Mouse (Mus musculus) small intestine, adult 2 months (tissue): ENCODE data around the gene Flrt1. TPM values are rescaled to one million over a fixed set of nuclear protein-coding genes. Genes with fewer than 3 reads are reported as not detected.

Source experiments
- H3K27ac ChIP-seq: fragments of 200-500 bp; 2 replicates; pipeline ENCODE4 v1.5.1; 2012; ENCODE audit warnings: low read depth, low read length, control low read depth, inconsistent platforms; ENCODE audit not compliant: insufficient read depth
- H3K27me3 ChIP-seq: fragments of 200-500 bp; 2 replicates; pipeline ENCODE4 v1.6.1; 2012; ENCODE audit warnings: mild to moderate bottlenecking, moderate library complexity, low read length, inconsistent platforms; ENCODE audit not compliant: control insufficient read depth, insufficient read depth
- H3K36me3 ChIP-seq: fragments of 200-500 bp; 2 replicates; pipeline ENCODE4 v1.6.1; 2012; ENCODE audit warnings: mild to moderate bottlenecking, low read length, control low read depth, inconsistent platforms; ENCODE audit not compliant: control insufficient read depth, insufficient read depth
- H3K4me1 ChIP-seq: fragments of 200-500 bp; 2 replicates; pipeline ENCODE4 v1.6.1; 2012; ENCODE audit warnings: low read length, inconsistent platforms, mixed read lengths; ENCODE audit not compliant: control insufficient read depth, insufficient read depth, insufficient read length
- H3K4me3 ChIP-seq: fragments of 200-500 bp; 2 replicates; pipeline ENCODE4 v1.5.1; 2012; ENCODE audit warnings: low read depth, mild to moderate bottlenecking, control low read depth, inconsistent platforms, low read length, moderate library complexity
- CTCF ChIP-seq: fragments of 200-500 bp; IDR thresholded peaks from 2 replicates; pipeline ENCODE4 v1.5.1; 2012; ENCODE audit warnings: low read depth, mild to moderate bottlenecking, control low read depth, inconsistent platforms, low read length, moderate library complexity, mixed read lengths; ENCODE audit not compliant: insufficient replicate concordance, insufficient read length; ENCODE audit errors: extremely low read depth
- POLR2A ChIP-seq: fragments of 200-500 bp; IDR thresholded peaks from 2 replicates; pipeline ENCODE4 v1.6.1; 2012; ENCODE audit warnings: low read depth, mild to moderate bottlenecking, control low read depth, inconsistent platforms, low read length, moderate library complexity
- WGBS: fragments of 180-500 bp; shearing (Covaris S2); methylation state at CpG from one replicate; pipeline ENCODE4 v1.1.7; 2018; 5-methylcytosine and 5-hydroxymethylcytosine counted together
- polyA plus RNA-seq: library from polyadenylated mRNA; depleted of rRNA; stranded (reverse); fragments of >200 nt; gene quantifications from 2 replicates; pipeline ENCODE4 v1.2.3, GENCODE M21; 2012

Flrt1 gene
- polyA plus RNA-seq, 1 experiment, result 0.06 TPM

- no peaks in the 10 kb centered on the region for H3K36me3 ChIP-seq
- H3K27ac ChIP-seq, result no peak overlapping the region
- H3K4me1 ChIP-seq, result peaks cover 10% of the 10 kb centered on the region
- TF ChIP-seq CTCF (no peak), POLR2A (no peak)
- H3K4me3 ChIP-seq, result no peak overlapping the region
- H3K27me3 ChIP-seq, result no peaks in the 10 kb centered on the region
- WGBS, result 71% methylated on average over 20 of the region's 20 CpGs
Measured at GRCm38 (mm10) chr19:7067344-7068050, 38.0 kb downstream of the Flrt1 start.

- H3K4me1 ChIP-seq, result peaks cover 10% of the 10 kb centered on the region
- TF ChIP-seq POLR2A, result no peak
- no peak for TF ChIP-seq CTCF
- no peaks in the 10 kb centered on the region for H3K27me3 ChIP-seq
- 31% methylated on average over 8 of the region's 8 CpGs for WGBS
- H3K27ac ChIP-seq, result no peak overlapping the region
- no peaks in the 10 kb centered on the region for H3K36me3 ChIP-seq
- H3K4me3 ChIP-seq, result no peak overlapping the region
Measured at GRCm38 (mm10) chr19:7066828-7067342, 38.6 kb downstream of the Flrt1 start.

GRCm38 (mm10) chr19:7066034-7066827, 39.3 kb downstream of the Flrt1 start:
- WGBS, result 37% methylated on average over 15 of the region's 15 CpGs
- TF ChIP-seq CTCF (no peak), POLR2A (no peak)

DNA sequence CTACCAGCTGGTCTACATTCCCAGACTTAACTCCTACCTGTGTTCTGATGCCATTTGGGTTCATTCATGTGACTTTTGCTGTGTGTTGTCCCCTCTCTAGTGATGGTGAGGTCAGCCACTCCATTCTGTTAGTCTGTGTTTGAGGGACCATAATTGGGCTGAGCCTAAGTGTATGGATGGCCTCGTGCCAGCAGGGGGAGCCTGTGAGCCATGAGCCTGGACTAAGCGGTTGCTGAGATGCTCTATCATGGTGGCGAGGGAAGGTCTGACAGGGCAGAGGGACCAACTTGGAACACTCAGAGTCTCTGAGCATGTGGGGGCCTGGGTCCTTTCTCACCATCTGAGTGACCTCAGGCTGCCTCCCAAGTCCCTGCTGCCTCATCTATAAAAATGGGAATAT, 41.0 kb downstream of the Flrt1 start:
- no peak overlapping the region for H3K27ac ChIP-seq
- H3K4me3 ChIP-seq, result no peak overlapping the region
- no peak for TF ChIP-seq POLR2A
- TF ChIP-seq CTCF, result peak; percentile 94
- H3K4me1 ChIP-seq, result peaks cover 10% of the 10 kb centered on the region
- no peaks in the 10 kb centered on the region for H3K36me3 ChIP-seq
- no peaks in the 10 kb centered on the region for H3K27me3 ChIP-seq
- 4% methylated on average over 3 of the region's 3 CpGs for WGBS

More at GRCm38 (mm10) chr19:7066034-7066827, 39.3 kb downstream of the Flrt1 start:
- no peak overlapping the region for H3K27ac ChIP-seq
- H3K4me3 ChIP-seq, result no peak overlapping the region
- no peaks in the 10 kb centered on the region for H3K27me3 ChIP-seq
- H3K36me3 ChIP-seq, result no peaks in the 10 kb centered on the region
- peaks cover 10% of the 10 kb centered on the region for H3K4me1 ChIP-seq

- Histone ChIP-seq H3K27me3 (no peaks in the 10 kb centered on the region), H3K4me3 (no peak overlapping the region), H3K36me3 (no peaks in the 10 kb centered on the region), H3K4me1 (peaks cover 15% of the 10 kb centered on the region), H3K27ac (no peak overlapping the region)
- WGBS, result 66% methylated on average over 8 of the region's 8 CpGs
- TF ChIP-seq POLR2A (no peak), CTCF (no peak)
Measured at GRCm38 (mm10) chr19:7062916-7063315, 42.6 kb downstream of the Flrt1 start.

DNA sequence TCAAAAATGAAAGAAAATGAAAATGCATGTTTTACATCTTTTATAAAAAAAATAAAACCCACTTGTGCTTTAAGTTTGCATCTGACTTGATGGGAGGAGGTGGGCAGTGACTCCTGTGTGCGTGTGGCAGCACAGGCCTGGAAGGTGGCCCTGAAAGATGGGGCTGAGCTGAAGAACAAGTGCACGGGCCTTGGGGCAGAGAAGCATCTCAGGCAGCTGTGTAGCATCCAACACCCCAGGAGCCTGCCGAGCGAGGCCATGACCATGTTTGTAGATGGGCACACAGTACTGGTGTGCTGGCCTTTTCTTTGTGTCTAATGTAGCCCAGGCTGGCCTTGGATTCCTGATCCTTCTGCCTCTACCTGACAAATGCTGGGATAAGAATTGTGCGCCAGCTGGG, 43.4 kb downstream of the Flrt1 start:
- no peak overlapping the region for H3K27ac ChIP-seq
- no peaks in the 10 kb centered on the region for H3K27me3 ChIP-seq
- H3K4me3 ChIP-seq, result no peak overlapping the region
- 93% methylated on average over 5 of the region's 5 CpGs for WGBS
- H3K36me3 ChIP-seq, result no peaks in the 10 kb centered on the region
- no peak for TF ChIP-seq CTCF
- no peak for TF ChIP-seq POLR2A
- H3K4me1 ChIP-seq, result peaks cover 18% of the 10 kb centered on the region

DNA sequence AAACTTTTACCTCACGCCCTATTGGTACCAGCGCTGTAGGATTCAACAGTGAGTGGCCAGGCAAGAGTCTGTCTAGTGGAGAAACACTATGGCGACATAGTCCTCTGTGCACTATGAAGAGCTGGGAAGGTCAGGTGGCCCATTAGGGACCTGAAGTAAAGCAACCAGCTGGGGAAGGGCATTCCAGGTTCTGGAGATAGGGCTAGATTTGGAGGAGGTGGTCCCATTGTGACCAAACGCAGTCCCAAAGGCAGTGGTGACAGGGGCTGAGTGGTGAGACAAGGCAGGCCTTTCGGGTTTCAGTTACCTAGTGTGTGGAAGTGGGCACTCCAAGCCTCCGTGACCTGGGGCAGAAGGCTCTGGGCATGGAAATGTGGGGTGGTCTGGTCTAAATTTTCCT, 47.0 kb downstream of the Flrt1 start:
- 59% methylated on average over 6 of the region's 6 CpGs for WGBS
- H3K4me3 ChIP-seq, result no peak overlapping the region
- TF ChIP-seq POLR2A, result no peak
- no peak for TF ChIP-seq CTCF
- H3K27me3 ChIP-seq, result no peaks in the 10 kb centered on the region
- peaks cover 14% of the 10 kb centered on the region for H3K4me1 ChIP-seq
- H3K27ac ChIP-seq, result no peak overlapping the region
- H3K36me3 ChIP-seq, result no peaks in the 10 kb centered on the region
